Mouse (Mus musculus) left cerebral cortex, adult 18-20 months (tissue): ENCODE data around the gene Igfbp6. TPM values are rescaled to one million over a fixed set of nuclear protein-coding genes. Genes with fewer than 3 reads are reported as not detected.

Source experiments
- total RNA-seq, 2 experiments: library from RNA; stranded (reverse); gene quantifications; 2 replicates each; pipeline ENCODE4 v1.2.3; 2021

Gene Igfbp6
- total RNA-seq, 2 experiments from 2014 or later, result 60.2 to 61.6 TPM

Other genes with a start within 250 kb of the Igfbp6 start
- gene Krt4, start 219.6 kb upstream of the Igfbp6 start, total RNA-seq, result not detected
- not detected for gene Krt79, start 204.0 kb upstream of the Igfbp6 start, total RNA-seq
- not detected for gene Krt78, start 190.1 kb upstream of the Igfbp6 start, total RNA-seq
- not detected for gene Krt8, start 139.9 kb upstream of the Igfbp6 start, total RNA-seq
- under 1 TPM in 1 of 2 experiments, not detected in 1; 0.26 TPM for gene Krt18, start 116.2 kb upstream of the Igfbp6 start, total RNA-seq
- 100 to 1,000 TPM; 173 to 179 TPM for gene Eif4b, start 70.6 kb upstream of the Igfbp6 start, total RNA-seq
- 10 to 100 TPM; 16.0 to 21.8 TPM for gene Tns2, start 43.9 kb upstream of the Igfbp6 start, total RNA-seq
- 100 to 1,000 TPM; 153 to 163 TPM for gene Spryd3, start 8.1 kb upstream of the Igfbp6 start, total RNA-seq
- under 1 TPM in 1 of 2 experiments, not detected in 1; 0.30 TPM for gene Soat2, start 6.2 kb downstream of the Igfbp6 start, total RNA-seq
- gene Zfp740, start 58.9 kb downstream of the Igfbp6 start, total RNA-seq, result 10 to 100 TPM; 71.0 to 71.7 TPM
- 10 to 100 TPM; 28.5 to 30.6 TPM for gene Csad, start 60.4 kb downstream of the Igfbp6 start, total RNA-seq
- 1 to 10 TPM in 1 of 2 experiments, under 1 TPM in 1; 0.91 to 1.1 TPM for gene Itgb7, start 87.6 kb downstream of the Igfbp6 start, total RNA-seq
- gene Rarg, start 113.2 kb downstream of the Igfbp6 start, total RNA-seq, result 10 to 100 TPM; 12.8 to 15.7 TPM
- not detected for gene Gm9918, start 126.2 kb downstream of the Igfbp6 start, total RNA-seq
- gene Mfsd5, start 135.1 kb downstream of the Igfbp6 start, total RNA-seq, result 10 to 100 TPM; 42.8 to 44.5 TPM
- 1 to 10 TPM in 1 of 2 experiments, under 1 TPM in 1; 0.77 to 1.4 TPM for gene Espl1, start 151.9 kb downstream of the Igfbp6 start, total RNA-seq
- gene Pfdn5, start 181.8 kb downstream of the Igfbp6 start, total RNA-seq, result 100 to 1,000 TPM; 467 to 479 TPM
- 10 to 100 TPM; 55.5 to 61.0 TPM for gene Myg1, start 187.3 kb downstream of the Igfbp6 start, total RNA-seq
- 10 to 100 TPM; 15.5 to 18.3 TPM for gene Aaas, start 206.4 kb downstream of the Igfbp6 start, total RNA-seq
- under 1 TPM; 0.44 to 0.68 TPM for gene Sp7, start 222.8 kb downstream of the Igfbp6 start, total RNA-seq